Mouse (Mus musculus) bone marrow macrophage, adult 2 months (primary cell): ENCODE results near the gene Fnbp1. TPM values are rescaled to one million over a fixed set of nuclear protein-coding genes. Genes with fewer than 3 reads are reported as not detected.
"Not testable (repeated sequence)": the region's sequence is repeated elsewhere in the genome, so short reads cannot be mapped to it uniquely, and the experiment has no call there.

Experiments
- H3K27ac ChIP-seq: 2 replicates; pipeline ENCODE4 v1.5.1; 2012; ENCODE audit warnings: low read depth, low read length; ENCODE audit not compliant: insufficient read depth
- H3K4me1 ChIP-seq: 2 replicates; pipeline ENCODE4 v1.6.1; 2012; ENCODE audit warnings: low read length; ENCODE audit not compliant: control insufficient read depth, insufficient read depth
- H3K4me3 ChIP-seq: 2 replicates; pipeline ENCODE4 v1.5.1; 2012; ENCODE audit warnings: mild to moderate bottlenecking, low read length, moderate library complexity; ENCODE audit not compliant: insufficient read depth
- CTCF ChIP-seq: IDR thresholded peaks from 2 replicates; pipeline ENCODE4 v1.5.1; 2012; ENCODE audit warnings: low read depth, mild to moderate bottlenecking, low read length, moderate library complexity
- POLR2A ChIP-seq: IDR thresholded peaks from 2 replicates; pipeline ENCODE4 v1.6.1; 2012; ENCODE audit warnings: mild to moderate bottlenecking, low read depth, low read length, borderline replicate concordance
- polyA plus RNA-seq: library from polyadenylated mRNA; stranded (reverse); fragments of >200 nt; gene quantifications from 2 replicates; pipeline ENCODE4 v1.2.4, GENCODE M21; 2012; ENCODE audit not compliant: missing spikeins, insufficient read depth, insufficient read length

Gene Fnbp1
- polyA plus RNA-seq, 1 experiment: 258 TPM

DNA sequence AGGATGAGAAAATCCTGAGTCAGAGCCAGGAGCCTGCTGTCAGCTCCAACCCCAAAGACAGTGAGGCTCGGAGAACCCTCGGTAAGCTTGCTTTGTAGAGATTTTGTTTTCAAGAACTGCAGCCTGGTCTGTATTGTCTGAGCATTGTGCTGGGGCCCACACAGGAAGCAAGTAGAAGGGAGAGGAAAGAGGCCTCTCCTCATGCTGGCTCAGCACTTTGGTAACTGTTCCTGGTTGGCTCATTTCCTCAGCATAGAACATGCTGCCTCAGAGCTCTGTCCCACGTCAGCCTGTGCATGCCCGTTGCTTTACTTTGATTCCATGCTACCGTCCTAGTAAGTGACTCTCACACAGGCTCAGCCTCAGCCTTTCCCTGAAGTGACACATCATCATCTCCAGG is 30.2 kb upstream of the Fnbp1 start:
- H3K4me1 ChIP-seq: peaks cover 38% of the 10 kb centered on the region
- peak overlapping the region; percentile 28 for H3K4me3 ChIP-seq
- peak overlapping the region; percentile 91 for H3K27ac ChIP-seq
- TF ChIP-seq CTCF: no peak
- TF ChIP-seq POLR2A: no peak

DNA sequence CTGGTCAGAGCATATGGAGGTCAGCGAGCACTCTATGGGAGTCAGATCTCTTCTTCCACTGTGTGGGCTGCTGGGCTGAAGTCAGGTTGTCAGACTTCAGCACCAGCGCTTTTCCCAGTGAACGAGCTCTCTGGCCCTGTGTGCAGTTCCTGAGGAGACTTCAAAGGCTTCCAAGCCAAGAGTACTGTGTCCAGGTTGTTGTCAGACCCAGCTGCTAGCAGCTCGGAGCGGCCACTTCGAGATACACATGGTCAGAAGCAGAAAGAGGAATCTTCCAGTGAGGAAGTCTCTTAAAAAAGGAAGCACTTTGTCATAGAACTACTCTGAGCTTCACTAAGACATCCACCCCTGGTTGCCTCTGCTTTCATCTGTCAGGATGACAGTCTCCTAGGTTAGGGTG is 28.4 kb upstream of the Fnbp1 start:
- Histone ChIP-seq H3K4me1 (peaks cover 52% of the 10 kb centered on the region), H3K4me3 (no peak overlapping the region), H3K27ac (peak overlapping the region; percentile 91)
- TF ChIP-seq POLR2A: no peak
- TF ChIP-seq CTCF: no peak

DNA sequence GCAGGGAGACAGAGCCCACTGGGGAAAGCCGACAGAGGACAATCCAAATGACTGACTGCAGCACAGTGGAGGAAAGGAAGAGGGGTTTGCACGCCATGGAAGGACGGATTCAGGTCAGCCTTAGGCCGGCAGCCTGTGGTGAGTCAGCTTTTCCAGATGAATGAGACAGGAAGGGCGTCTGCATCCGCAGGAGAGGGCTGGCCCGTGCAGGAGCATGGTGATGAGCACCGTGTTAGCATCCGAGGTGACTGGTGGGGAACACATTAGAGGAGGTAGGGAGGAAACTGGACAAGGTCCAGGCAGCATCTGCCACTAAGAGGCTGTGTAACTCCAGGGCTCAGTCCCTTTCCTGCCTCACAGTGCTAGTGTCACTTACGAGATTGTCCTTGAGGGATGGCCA is 27.2 kb upstream of the Fnbp1 start:
- Histone ChIP-seq H3K27ac (no peak overlapping the region), H3K4me3 (no peak overlapping the region), H3K4me1 (peaks cover 63% of the 10 kb centered on the region)
- TF ChIP-seq POLR2A: no peak
- TF ChIP-seq CTCF: no peak

DNA sequence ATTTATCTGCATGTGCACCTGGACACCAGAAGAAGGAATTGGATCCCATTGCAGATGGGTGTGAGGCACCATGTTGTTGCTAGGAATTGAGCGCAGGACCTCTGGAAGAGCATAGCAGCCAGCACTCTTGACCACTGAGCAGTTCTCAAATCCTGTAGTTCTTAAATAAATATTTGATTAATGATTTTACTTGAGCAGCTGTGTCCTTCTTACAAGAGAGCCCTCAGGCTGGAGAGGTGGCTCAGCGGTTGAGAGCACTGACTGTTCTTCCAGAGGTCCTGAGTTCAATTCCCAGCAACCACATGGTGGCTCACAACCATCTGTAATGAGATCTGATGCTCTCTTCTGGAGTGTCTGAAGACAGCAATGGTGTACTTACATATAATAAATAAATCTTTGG is 25.8 kb upstream of the Fnbp1 start:
- H3K27ac ChIP-seq, H3K4me3 ChIP-seq: not testable (repeated sequence)
- H3K4me1 ChIP-seq: peaks cover 68% of the 10 kb centered on the region

DNA sequence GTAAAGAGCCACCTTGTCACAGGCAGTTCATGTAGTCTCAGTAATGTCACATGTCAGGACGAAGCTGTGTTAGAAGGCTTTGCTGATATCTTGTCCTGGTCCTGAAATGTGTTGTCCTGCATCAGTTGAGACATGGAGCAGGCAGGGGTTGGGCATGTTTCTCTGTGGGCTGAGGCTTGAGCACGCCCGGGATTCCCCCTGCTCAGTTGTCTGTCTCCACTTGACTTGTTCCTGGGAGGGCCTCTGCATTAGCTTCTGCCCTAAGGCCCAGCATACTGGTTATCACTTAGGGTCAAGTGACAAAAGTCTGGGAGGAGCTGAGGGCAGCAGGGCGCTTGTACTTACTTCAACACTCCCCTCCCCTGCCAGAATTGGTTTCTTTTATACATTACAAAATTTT is 23.7 kb upstream of the Fnbp1 start:
- no peak for TF ChIP-seq POLR2A
- TF ChIP-seq CTCF: no peak

DNA sequence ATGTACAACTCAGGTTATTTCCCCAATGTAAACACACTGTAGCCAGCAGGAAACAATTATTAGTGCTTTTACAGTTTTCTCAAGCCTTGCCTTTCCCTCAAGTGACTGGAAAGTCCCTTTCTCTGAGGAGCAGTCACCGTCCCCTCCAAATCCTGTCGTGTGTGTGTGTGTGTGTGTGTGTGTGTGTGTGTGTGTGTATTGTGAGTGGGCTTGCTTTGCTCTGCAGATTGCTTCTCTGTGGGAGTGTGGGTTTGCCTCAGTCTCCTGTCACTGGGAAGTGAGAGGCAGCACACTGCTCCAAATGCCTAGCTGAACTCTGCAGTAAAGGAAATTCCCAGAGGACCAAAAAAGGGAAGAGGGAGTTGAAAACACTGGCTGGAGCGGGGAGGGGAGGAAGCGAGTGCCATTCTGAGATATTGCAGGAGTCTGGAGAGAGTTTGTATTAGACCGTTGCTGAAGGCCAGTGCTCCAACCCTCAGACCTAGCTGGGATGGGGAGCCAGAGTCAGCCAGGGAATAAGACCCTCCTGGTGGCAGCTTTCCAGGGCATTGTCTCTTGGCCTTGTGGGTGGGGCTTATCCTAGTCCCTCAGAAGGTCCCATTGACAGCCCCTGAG is 23.1 kb upstream of the Fnbp1 start:
- no peak for TF ChIP-seq POLR2A
- TF ChIP-seq CTCF: no peak
- peak overlapping the region; percentile 78 for H3K27ac ChIP-seq
- peaks cover 60% of the 10 kb centered on the region for H3K4me1 ChIP-seq
- no peak overlapping the region for H3K4me3 ChIP-seq

More for the DNA sequence above, 23.7 kb upstream of the Fnbp1 start:
- H3K27ac ChIP-seq: peak overlapping the region; percentile 78
- no peak overlapping the region for H3K4me3 ChIP-seq
- H3K4me1 ChIP-seq: peaks cover 64% of the 10 kb centered on the region

DNA sequence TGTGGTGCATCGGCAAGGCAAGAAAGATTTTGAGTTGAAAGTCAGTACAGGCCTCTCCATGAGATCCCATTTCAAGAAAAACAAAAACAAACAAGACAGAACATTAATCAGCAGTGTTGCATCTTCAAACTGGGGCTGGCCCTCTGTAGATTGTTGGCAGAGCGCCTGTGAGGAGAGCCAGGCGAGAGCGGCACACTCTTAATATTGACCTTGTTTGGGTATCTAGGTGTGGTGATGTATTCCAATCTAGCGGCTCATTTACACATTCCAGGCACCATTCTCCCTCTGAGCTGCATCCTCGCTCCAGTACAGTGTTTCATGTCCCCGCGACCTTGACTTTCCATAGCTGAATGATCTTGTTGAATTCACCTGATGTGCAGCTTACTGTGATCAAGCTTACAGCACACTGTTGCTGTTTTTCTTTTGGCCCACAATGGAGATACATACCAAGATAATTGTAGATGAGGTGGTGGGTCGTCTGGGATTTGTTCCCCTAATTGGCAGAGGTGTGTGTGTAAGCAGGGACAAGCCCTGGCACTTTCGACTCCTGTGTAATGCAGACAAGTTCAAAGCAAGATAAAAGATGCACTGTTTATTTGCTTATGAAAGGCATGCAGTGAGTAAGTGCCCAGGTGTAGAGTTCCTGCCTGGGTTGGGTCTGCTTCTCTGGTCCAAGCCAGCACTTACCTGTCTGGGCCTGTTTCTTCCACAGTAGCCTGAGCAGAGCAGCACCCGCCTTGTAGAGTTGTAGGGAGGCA is 21.7 kb upstream of the Fnbp1 start:
- H3K27ac ChIP-seq: no peak overlapping the region
- no peak for TF ChIP-seq POLR2A
- no peak for TF ChIP-seq CTCF
- H3K4me3 ChIP-seq: no peak overlapping the region
- H3K4me1 ChIP-seq: peaks cover 57% of the 10 kb centered on the region

DNA sequence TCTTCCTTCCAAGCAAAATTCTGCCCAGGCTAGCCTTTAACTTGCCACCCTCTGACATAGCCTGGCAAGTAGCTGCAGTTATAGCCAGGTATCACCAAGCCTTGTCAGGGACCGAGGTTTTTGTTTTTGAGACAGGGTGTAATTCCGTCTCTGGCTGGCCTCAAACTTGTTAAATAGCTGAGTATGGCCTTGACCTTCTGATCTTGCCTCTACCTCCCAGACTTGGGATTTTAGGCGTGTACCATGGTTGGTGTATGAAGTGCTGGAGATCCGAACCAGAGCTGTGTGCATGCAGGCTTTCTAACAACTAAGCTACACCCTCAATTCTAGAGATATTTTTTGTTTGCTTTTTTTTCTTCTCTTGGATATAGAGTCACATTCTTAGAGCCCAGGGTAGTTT is 19.8 kb upstream of the Fnbp1 start:
- Histone ChIP-seq H3K4me1 (peaks cover 56% of the 10 kb centered on the region), H3K27ac (peak overlapping the region; percentile 56), H3K4me3 (no peak overlapping the region)
- TF ChIP-seq POLR2A (no peak), CTCF (no peak)

DNA sequence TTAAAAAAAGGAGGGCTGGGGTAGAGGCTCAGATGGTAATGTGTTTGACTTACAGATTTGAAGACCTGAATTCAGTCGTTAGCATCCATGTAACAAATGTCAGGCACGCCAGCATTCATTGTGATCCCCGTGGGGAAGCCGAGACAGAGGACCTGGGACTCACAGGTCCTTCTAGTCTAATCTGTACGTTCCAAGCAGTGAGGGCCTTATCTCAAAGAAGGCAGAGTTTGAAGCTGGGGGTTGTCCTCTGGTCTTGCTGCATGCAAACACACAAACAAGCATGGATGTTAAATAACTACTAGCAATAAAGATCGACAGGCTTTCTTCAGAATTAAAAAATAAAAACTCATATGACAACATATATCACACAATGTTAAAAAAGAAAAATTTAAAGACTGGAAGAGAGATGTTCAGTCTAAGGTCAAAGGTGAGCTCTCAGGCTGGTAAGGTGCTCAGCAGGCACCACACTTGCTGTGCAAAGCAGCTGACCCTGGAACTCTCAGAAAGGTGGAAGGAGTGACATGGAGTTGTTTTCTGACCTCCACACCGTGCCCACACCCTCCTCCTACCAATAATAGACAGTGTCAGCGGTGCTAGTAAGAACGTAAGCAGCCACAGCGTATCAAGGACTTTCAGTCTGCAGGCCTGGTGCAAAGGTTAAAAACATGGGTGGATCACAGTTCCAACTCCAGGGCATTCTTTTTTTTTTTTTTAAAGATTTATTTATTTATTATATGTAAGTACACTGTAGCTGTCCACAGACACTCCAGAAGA is 18.5 kb upstream of the Fnbp1 start:
- H3K4me1 ChIP-seq: peaks cover 45% of the 10 kb centered on the region
- no peak overlapping the region for H3K27ac ChIP-seq
- TF ChIP-seq CTCF: no peak
- no peak for TF ChIP-seq POLR2A

DNA sequence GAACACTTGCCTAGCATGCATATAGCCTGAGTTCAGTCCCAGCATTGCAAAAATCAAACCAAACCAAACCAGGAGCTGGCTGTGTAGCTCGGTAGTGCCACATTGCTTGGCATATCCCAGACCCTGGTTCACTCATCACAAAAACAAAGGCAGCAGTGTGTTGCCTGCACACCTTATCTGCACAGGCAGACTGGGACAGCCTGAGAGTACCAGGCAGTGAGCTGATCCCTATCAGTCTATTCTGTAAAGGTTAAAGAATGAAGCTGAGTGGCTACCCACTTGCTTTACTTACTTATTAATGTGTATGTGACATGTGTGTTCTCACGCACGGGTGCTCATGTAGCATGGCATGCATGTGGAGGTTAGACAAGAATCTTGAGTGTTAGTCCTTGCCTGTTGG is 15.0 kb upstream of the Fnbp1 start:
- TF ChIP-seq POLR2A (no peak), CTCF (no peak)
- H3K4me1 ChIP-seq: peaks cover 19% of the 10 kb centered on the region
- no peak overlapping the region for H3K4me3 ChIP-seq
- no peak overlapping the region for H3K27ac ChIP-seq

More for the DNA sequence above, 18.5 kb upstream of the Fnbp1 start:
- H3K4me3 ChIP-seq: no peak overlapping the region
